Mouse (Mus musculus) embryonic facial prominence, embryonic 10.5 days (tissue): ENCODE results near the gene Scn4b. TPM values are rescaled to one million over a fixed set of nuclear protein-coding genes. Genes with fewer than 3 reads are reported as not detected.

Experiments used
- DNase-seq: peaks from one replicate; pipeline ENCODE4 v3.0.0-alpha.2; 2017; ENCODE audit warnings: low spot score
- H3K27ac ChIP-seq: fragments of 300-500 bp; sonication (generic); replicated peaks from 2 replicates; pipeline ENCODE4 v1.5.1; 2016; ENCODE audit warnings: mild to moderate bottlenecking
- H3K27me3 ChIP-seq: fragments of 300-500 bp; sonication (generic); replicated peaks from 2 replicates; pipeline ENCODE4 v1.6.1; 2016; ENCODE audit warnings: low read depth, mild to moderate bottlenecking; ENCODE audit not compliant: poor library complexity, severe bottlenecking
- H3K36me3 ChIP-seq: fragments of 300-500 bp; sonication (generic); replicated peaks from 2 replicates; pipeline ENCODE4 v1.6.1; 2016; ENCODE audit warnings: mild to moderate bottlenecking, moderate library complexity
- H3K4me1 ChIP-seq: fragments of 300-500 bp; sonication (generic); 2 replicates; pipeline ENCODE4 v1.6.1; 2016
- H3K4me3 ChIP-seq: fragments of 300-500 bp; sonication (generic); 2 replicates; pipeline ENCODE4 v1.5.1; 2016; ENCODE audit warnings: mild to moderate bottlenecking, moderate library complexity
- H3K9me3 ChIP-seq: fragments of 300-500 bp; sonication (generic); 2 replicates; pipeline ENCODE4 v1.6.1; 2016; ENCODE audit warnings: mild to moderate bottlenecking
- WGBS: fragments of 180-500 bp; shearing (Covaris S2); methylation state at CpG from one replicate; pipeline ENCODE4 v1.1.7; 2016; 5-methylcytosine and 5-hydroxymethylcytosine counted together
- polyA plus RNA-seq: library from polyadenylated mRNA; unstranded; fragments of >200 nt; fragmentation: Nextera tagmentation; extraction: Ambion mirVana; gene quantifications from 2 replicates; pipeline ENCODE4 v1.2.1, GENCODE M21; 2016

Gene Scn4b
- polyA plus RNA-seq, 1 experiment from 2014 or later = 0.79 TPM

DNA sequence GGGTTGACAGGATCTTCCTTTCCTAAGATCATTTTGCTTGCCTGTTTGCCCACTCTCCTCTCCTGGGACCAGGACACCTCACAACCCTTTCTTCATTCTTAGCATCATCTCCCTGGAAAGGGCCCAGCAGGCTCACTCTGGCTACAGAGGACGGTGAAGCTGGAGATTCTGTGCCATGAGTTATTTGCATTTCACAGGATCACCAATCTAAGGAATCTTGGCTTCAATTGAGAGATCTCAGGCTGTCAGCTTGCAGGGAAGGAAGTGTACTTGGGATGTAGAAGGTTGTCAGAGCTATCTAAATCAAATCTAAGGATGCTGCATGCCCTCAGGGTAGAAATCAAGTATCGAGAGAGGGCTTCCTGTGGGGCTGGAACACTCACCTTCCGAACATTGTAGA is 35.3 kb downstream of the Scn4b start:
- 64% methylated on average over 3 of the region's 3 CpGs for WGBS
- no peak overlapping the region for H3K27ac ChIP-seq
- H3K9me3 ChIP-seq = peaks cover 3% of the 10 kb centered on the region; the same call in 1 of the 2 replicates
- no peak overlapping the region for H3K4me3 ChIP-seq
- no peak for DNase-seq
- no peaks in the 10 kb centered on the region for H3K27me3 ChIP-seq
- no peaks in the 10 kb centered on the region for H3K4me1 ChIP-seq
- H3K36me3 ChIP-seq = no peaks in the 10 kb centered on the region

DNA sequence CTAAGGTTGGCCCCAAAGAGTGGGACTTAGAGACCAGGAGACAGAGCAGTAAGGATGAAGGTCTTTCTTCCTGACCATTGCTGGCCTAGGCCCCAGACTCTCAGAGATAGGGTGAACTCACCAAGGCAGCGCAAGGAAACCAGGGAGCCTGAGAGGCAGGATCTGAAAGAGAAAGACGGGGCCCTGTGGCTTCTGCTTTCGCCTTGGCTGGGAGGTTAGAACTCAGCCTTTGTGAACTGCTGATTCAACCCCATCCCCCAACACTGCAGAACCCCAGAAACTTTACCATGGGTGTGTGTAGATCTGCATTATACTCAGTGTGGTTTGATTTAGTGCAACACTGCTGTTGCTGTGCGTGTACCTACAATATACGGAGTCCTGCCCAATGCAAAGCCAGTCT is 41.1 kb downstream of the Scn4b start:
- WGBS = 85% methylated on average over 5 of the region's 5 CpGs
- H3K9me3 ChIP-seq = no peaks in the 10 kb centered on the region
- no peaks in the 10 kb centered on the region for H3K36me3 ChIP-seq
- H3K27me3 ChIP-seq = no peaks in the 10 kb centered on the region
- no peak for DNase-seq
- H3K27ac ChIP-seq = no peak overlapping the region
- peaks cover 7% of the 10 kb centered on the region for H3K4me1 ChIP-seq
- H3K4me3 ChIP-seq = no peak overlapping the region

DNA sequence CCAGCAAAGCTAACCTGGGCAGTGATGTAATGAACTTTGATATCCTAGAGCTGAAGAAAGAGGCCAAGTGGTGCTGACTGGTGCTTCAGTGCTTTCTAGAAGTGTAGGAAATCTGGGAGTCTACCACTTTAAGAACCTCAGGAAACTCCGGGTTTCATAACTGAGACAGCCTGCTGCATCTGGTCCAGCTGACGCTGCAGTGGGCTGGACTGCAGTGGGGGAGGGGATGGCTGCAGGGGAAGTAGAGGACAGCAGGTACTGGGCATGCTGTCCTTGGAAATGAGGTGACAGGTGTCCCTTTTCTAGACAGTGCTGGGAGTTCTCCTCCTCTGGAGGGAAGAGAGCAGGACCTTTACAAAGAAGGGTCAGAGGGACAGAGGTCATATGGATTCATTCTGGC is 43.6 kb downstream of the Scn4b start, which contains the start of gene BC049352:
Gene BC049352 (plus strand): TSS at position 238 of the 400 bp plus-strand sequence.
- WGBS = 27% methylated on average over 2 of the region's 2 CpGs
- H3K4me1 ChIP-seq = peaks cover 7% of the 10 kb centered on the region

DNA sequence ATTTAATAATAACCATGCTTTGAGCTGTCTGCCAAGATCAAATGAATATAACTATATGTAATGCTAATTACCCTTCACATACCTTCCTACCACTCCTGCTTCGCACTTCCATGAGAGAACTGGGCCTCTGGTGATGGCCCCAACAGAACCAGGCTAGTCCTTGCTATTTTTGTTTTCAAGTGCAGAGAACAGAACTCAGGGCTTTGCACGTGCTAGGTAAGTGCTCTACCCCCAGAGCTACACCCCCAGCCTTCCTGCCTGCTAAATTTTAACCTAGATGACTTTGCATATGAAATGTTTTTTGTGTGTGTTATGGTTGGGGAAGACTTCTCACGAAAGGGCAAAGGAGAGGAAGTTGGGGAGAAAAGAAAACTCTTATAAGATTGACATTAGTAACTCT is 44.3 kb downstream of the Scn4b start:
- 65% methylated on average over 3 of the region's 3 CpGs for WGBS
- H3K36me3 ChIP-seq = no peaks in the 10 kb centered on the region
- no peaks in the 10 kb centered on the region for H3K27me3 ChIP-seq
- H3K27ac ChIP-seq = no peak overlapping the region
- H3K4me1 ChIP-seq = peaks cover 7% of the 10 kb centered on the region
- no peaks in the 10 kb centered on the region for H3K9me3 ChIP-seq
- no peak overlapping the region for H3K4me3 ChIP-seq
- no peak for DNase-seq

More for the DNA sequence above, 43.6 kb downstream of the Scn4b start, which contains the start of gene BC049352:
- Histone ChIP-seq H3K36me3 (no peaks in the 10 kb centered on the region), H3K27me3 (no peaks in the 10 kb centered on the region), H3K27ac (no peak within 1 kb of the TSS), H3K4me3 (no peak within 1 kb of the TSS), H3K9me3 (no peaks in the 10 kb centered on the region)
- no peak for DNase-seq

DNA sequence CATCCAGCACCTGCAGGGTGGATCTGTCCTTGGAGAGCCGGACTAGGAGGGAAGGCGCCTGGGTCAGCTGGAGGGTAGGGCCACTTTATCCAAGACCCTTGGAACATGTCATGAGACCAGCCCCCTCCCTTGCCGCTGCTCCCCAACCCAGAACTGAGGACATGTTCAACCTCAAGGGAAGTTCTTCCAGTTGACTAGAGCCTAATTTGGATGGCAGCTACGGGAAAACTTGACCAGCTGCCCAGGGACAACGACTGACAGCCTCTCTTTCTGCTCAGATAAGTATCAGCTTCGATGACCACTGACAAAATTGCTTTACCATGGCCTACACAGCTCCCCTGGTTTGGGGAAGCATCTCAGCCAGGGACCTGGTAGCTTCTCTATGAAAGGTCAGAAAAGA is 45.1 kb downstream of the Scn4b start:
- Histone ChIP-seq H3K9me3 (no peaks in the 10 kb centered on the region), H3K4me3 (no peak overlapping the region), H3K4me1 (peaks cover 7% of the 10 kb centered on the region), H3K36me3 (no peaks in the 10 kb centered on the region), H3K27ac (no peak overlapping the region), H3K27me3 (no peaks in the 10 kb centered on the region)
- WGBS = 82% methylated on average over 6 of the region's 6 CpGs
- DNase-seq = no peak

DNA sequence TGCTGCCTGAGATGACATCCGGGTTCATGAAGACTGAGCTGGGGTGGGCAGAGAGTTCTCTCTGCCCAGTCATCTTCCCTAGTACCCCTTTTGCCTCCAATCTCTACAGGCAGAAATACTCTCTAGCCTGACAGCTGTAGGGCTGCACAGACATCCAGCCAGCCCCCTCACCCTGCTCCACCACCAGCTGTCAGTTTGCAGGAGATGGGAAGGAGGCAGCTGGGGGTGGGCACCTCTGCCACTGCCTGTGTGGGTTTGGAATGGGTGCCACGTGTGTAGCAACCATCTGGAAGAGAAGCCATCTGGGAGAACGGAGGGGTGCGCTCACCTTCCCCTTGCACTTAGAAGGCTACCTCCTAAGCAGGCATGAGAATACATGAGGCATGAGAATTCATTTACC is 47.1 kb downstream of the Scn4b start:
- Histone ChIP-seq H3K4me1 (peaks cover 7% of the 10 kb centered on the region), H3K9me3 (no peaks in the 10 kb centered on the region), H3K27ac (no peak overlapping the region), H3K27me3 (no peaks in the 10 kb centered on the region), H3K4me3 (no peak overlapping the region), H3K36me3 (no peaks in the 10 kb centered on the region)
- 73% methylated on average over 4 of the region's 4 CpGs for WGBS
- no peak for DNase-seq

DNA sequence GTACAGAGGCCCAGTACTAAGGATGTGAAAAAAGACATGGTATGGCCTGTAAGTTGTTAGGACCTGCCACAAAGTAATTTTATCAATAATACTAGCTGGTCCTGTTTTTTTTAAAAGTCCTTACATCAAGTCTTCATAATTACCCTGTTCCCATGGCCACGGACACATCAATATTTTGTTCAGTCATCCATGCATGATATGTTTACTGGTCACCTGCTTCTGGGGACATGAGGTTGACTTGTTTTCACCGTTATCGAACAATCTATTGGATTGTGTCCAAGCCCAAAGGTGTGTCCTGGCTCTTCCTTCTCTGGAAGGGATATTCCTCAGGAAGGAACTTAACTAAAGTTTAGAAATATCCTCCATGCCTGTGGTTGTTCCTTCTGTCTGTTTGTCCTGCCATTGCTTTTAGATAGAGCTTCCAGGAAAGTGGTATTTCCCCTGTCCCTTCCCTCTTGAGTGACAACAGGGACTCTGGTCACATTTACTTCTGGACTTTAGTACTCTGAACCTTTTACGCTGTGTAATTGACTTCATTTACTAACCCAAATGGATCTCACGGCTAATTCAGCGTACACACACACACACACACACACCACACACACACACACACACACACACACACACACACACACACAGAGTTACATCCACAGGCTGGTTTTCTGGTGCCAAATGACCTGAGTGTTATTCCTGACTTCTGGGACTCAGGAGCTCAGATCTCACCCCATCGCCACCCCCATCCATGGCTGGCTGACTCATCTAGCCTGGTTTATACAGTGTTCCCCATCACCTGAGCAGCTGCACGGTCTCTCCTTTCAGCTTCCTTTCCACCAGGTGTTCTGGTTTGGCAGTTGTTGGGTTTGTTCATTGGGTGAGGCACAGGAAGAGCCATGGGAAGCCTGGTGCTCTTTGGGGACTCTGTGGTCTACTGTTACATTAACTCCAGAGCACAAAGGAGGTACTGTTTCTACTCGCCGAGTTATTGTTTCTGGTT is 50.7 kb downstream of the Scn4b start:
- Histone ChIP-seq H3K27ac (no peak overlapping the region), H3K9me3 (no peaks in the 10 kb centered on the region), H3K4me1 (no peaks in the 10 kb centered on the region), H3K27me3 (no peaks in the 10 kb centered on the region), H3K4me3 (no peak overlapping the region), H3K36me3 (no peaks in the 10 kb centered on the region)
- 89% methylated on average over 10 of the region's 10 CpGs for WGBS
- no peak for DNase-seq

DNA sequence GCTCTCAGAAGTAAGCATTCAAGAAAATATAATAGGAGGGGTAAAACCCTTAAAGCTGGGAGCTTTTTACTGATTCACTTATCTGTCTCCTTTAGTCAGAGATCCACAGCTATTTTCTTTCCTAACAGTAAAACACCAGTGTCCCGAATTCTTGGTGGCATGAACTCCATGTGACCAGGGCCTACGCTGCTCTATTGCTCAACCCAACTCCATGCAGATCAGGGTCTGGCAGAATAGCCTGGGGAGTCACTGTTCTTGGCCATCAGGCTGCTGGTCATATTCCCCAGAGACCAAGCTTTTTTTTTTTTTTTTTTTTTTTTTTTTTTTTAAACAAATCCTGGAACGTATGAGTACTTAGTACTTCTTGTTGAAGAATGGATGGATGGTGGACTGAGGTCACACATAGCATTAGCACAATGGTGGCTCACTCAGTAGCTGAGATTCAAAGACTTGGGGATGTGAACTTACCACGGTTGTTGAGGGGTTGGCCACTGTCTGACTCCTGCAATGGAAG is 51.5 kb downstream of the Scn4b start:
- Histone ChIP-seq H3K27ac (no peak overlapping the region), H3K4me1 (no peaks in the 10 kb centered on the region), H3K27me3 (no peaks in the 10 kb centered on the region), H3K36me3 (no peaks in the 10 kb centered on the region), H3K4me3 (no peak overlapping the region), H3K9me3 (no peaks in the 10 kb centered on the region)
- DNase-seq = no peak
- WGBS = 85% methylated on average over 4 of the region's 4 CpGs

DNA sequence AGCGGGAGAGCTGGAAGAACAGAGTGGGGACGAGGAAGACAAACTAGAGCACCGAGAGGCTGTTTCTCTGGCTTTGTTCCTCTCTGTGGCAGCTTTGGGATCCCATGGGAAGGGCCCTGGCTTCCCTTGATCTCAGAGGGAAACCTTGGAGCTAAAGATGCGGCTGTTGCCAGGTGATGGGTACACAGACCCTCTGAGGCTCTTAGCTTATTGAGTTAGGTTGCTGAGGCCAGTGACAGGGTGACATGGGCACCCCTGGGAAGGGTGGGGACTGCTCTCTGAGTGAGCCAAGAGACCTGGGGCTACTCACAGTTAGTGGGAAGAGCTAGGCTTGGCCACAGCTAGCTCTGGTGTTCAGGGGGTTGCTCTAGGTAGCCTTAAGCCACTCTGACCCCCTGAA is 57.3 kb downstream of the Scn4b start:
- H3K27ac ChIP-seq = no peak overlapping the region
- H3K4me3 ChIP-seq = no peak overlapping the region
- WGBS = 85% methylated on average over 4 of the region's 4 CpGs
- H3K9me3 ChIP-seq = no peaks in the 10 kb centered on the region
- DNase-seq = no peak
- H3K27me3 ChIP-seq = no peaks in the 10 kb centered on the region
- peaks cover 8% of the 10 kb centered on the region for H3K4me1 ChIP-seq
- H3K36me3 ChIP-seq = no peaks in the 10 kb centered on the region

DNA sequence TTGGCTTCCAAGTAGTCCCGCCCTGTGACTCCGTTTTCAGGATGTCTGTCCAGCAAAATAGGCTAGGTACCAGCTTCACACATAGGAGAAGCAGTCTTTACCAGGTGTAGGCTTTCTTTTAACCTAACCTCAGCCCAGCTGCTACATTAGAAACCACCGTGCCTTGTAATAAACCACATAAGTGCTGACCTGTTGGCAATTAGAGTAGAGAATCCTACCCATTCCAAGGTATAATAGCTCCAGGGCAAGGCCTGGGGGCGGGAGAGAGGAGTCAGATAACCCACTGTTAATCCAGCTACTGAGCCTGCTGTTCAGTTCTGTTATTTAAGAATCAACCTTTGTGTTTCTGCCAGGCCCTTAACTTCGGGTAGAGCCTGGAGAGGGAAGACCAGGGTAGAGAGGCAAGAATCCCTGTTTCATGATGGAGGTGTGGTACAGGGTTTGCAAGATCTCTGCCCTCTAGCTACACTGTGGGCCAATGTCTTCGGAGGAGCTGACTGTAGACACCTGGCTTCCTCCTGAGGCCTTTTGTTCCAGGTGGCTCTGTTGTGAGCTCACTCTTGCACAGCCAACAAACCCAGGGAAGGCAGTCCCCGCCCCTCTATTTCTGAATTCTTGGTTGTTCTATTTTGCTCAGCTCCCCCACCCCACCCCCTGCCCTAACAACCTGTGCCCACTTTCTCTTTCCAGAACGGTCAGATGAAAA is 58.1 kb downstream of the Scn4b start:
- DNase-seq = no peak
- Histone ChIP-seq H3K9me3 (no peaks in the 10 kb centered on the region), H3K4me3 (no peak overlapping the region), H3K27ac (no peak overlapping the region), H3K27me3 (no peaks in the 10 kb centered on the region), H3K36me3 (no peaks in the 10 kb centered on the region), H3K4me1 (peaks cover 8% of the 10 kb centered on the region)
- WGBS = 71% methylated on average over 8 of the region's 8 CpGs

DNA sequence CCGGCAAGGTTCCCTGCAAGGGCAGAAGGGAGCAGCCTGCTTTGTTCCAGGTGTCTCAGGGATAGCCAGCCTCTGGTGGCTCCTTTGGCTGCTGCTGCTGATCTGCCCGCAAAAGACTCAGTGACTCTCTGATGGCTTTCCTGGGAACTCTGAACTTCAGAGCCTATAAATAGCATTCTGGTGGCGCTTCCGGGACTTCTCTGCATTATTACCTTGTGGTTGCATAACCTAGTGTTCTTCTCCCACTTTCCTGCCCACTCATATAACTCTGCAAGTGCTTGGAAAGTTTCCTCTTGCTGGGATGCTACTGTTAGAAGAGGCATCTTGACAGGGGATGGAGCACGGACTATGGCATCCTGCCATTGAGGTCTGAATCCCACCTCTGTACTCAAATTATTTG is 59.4 kb downstream of the Scn4b start:
- no peaks in the 10 kb centered on the region for H3K27me3 ChIP-seq
- no peak for DNase-seq
- no peak overlapping the region for H3K4me3 ChIP-seq
- no peak overlapping the region for H3K27ac ChIP-seq
- no peaks in the 10 kb centered on the region for H3K36me3 ChIP-seq
- no peaks in the 10 kb centered on the region for H3K9me3 ChIP-seq
- H3K4me1 ChIP-seq = peaks cover 8% of the 10 kb centered on the region
- 91% methylated on average over 5 of the region's 5 CpGs for WGBS

DNA sequence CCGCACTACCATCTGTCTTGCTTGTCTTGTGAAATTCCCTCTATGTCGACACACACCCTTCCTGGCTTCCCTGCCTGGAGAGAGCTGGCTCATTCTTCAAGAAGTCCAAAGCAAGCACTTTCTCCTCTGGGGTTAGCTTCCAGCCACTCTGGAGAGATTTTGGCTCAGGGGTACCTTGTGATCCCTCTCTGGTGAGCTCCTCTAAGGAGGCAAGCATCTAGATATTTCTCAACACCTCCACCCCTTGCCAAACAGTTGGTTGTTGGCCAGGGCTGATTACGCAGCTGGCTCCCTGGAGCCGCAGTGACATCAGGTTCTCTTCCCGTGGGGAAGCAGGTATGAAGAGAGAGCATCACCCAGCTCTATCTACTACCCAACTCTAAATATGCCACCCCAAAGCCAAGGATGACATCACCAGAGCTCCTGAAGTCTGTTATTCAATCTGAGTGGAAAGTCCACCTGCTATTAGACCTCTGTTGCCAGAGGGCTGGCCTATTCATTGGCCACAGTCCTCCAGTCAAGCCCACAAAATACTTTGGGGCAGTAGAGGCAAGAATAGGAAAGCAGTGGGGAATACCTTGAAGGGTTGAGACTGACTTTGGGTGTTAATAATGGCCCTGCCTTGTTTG is 63.2 kb downstream of the Scn4b start:
- Histone ChIP-seq H3K27me3 (no peaks in the 10 kb centered on the region), H3K27ac (no peak overlapping the region), H3K4me3 (no peak overlapping the region), H3K4me1 (peaks cover 6% of the 10 kb centered on the region), H3K9me3 (no peaks in the 10 kb centered on the region), H3K36me3 (no peaks in the 10 kb centered on the region)
- DNase-seq = no peak
- 86% methylated on average over 5 of the region's 5 CpGs for WGBS
